Mouse (Mus musculus) limb, embryonic 14.5 days (tissue): Measurements from ENCODE around the gene Cdc42. TPM values are rescaled to one million over a fixed set of nuclear protein-coding genes. Genes with fewer than 3 reads are reported as not detected.

ENCODE experiments used
- ATAC-seq: fragments of 200-750 bp; cut with Nextera tagmentation; 2 replicates; pipeline ENCODE4 v1.8.0; 2017; ENCODE audit warnings: low read depth, moderate number of reproducible peaks, moderate TSS enrichment; ENCODE audit not compliant: low FRiP score
- DNase-seq: peaks from one replicate; pipeline ENCODE4 v3.0.0-alpha.2; 2015; ENCODE audit warnings: low spot score
- H3K27ac ChIP-seq: fragments of 300-500 bp; sonication (generic); replicated peaks from 2 replicates; pipeline ENCODE4 v1.5.1; 2014; ENCODE audit warnings: low read depth, mild to moderate bottlenecking, low read length, moderate library complexity, mixed read lengths
- H3K27me3 ChIP-seq: fragments of 300-500 bp; sonication (generic); 2 replicates; pipeline ENCODE4 v1.6.1; 2014; ENCODE audit warnings: low read length, mixed read lengths; ENCODE audit not compliant: control insufficient read depth, insufficient read depth
- H3K36me3 ChIP-seq: fragments of 300-500 bp; sonication (generic); 2 replicates; pipeline ENCODE4 v1.6.1; 2014; ENCODE audit warnings: mild to moderate bottlenecking, low read length, moderate library complexity, mixed read lengths; ENCODE audit not compliant: control insufficient read depth, insufficient read depth
- H3K4me1 ChIP-seq: fragments of 300-500 bp; sonication (generic); 2 replicates; pipeline ENCODE4 v1.6.1; 2014; ENCODE audit warnings: antibody characterized with exemption, low read length, mixed read lengths; ENCODE audit not compliant: control insufficient read depth, insufficient read depth
- H3K4me2 ChIP-seq: fragments of 300-500 bp; sonication (generic); replicated peaks from 2 replicates; pipeline ENCODE4 v1.6.1; 2014; ENCODE audit warnings: low read depth, mild to moderate bottlenecking, low read length, moderate library complexity; ENCODE audit not compliant: severe bottlenecking
- H3K4me3 ChIP-seq: fragments of 300-500 bp; sonication (generic); replicated peaks from 2 replicates; pipeline ENCODE4 v1.5.1; 2014; ENCODE audit warnings: low read length
- H3K9ac ChIP-seq: fragments of 300-500 bp; sonication (generic); 2 replicates; pipeline ENCODE4 v1.6.1; 2014; ENCODE audit warnings: mild to moderate bottlenecking, low read depth, low read length, moderate library complexity; ENCODE audit not compliant: severe bottlenecking
- H3K9me3 ChIP-seq: fragments of 300-500 bp; sonication (generic); 2 replicates; pipeline ENCODE4 v1.6.1; 2016; ENCODE audit warnings: low read length; ENCODE audit not compliant: control insufficient read depth
- POLR2A ChIP-seq: fragments of 200-500 bp; IDR thresholded peaks from 2 replicates; pipeline ENCODE4 v1.8.0; 2012; ENCODE audit warnings: inconsistent platforms, mild to moderate bottlenecking, moderate library complexity, borderline replicate concordance; ENCODE audit not compliant: insufficient read depth, insufficient read length; ENCODE audit errors: extremely low read depth
- WGBS: fragments of 180-500 bp; shearing (Covaris S2); extraction: QIAGEN DNeasy Blood & Tissue Kit; methylation state at CpG from one replicate; pipeline ENCODE4 v1.1.7; 2014; 5-methylcytosine and 5-hydroxymethylcytosine counted together
- polyA plus RNA-seq, 2 experiments: library from polyadenylated mRNA; depleted of rRNA in 1 of 2; stranded (reverse) in 1 of 2; unstranded in 1 of 2; fragments of >200 nt; fragmentation: Nextera tagmentation in 1 of 2; extraction: Ambion mirVana in 1 of 2; gene quantifications; 2 replicates each; pipeline versions ENCODE4 v1.2.1 to v1.2.3; 2012 to 2014

Gene Cdc42
- polyA plus RNA-seq, 2 experiments: 342 to 720 TPM

DNA sequence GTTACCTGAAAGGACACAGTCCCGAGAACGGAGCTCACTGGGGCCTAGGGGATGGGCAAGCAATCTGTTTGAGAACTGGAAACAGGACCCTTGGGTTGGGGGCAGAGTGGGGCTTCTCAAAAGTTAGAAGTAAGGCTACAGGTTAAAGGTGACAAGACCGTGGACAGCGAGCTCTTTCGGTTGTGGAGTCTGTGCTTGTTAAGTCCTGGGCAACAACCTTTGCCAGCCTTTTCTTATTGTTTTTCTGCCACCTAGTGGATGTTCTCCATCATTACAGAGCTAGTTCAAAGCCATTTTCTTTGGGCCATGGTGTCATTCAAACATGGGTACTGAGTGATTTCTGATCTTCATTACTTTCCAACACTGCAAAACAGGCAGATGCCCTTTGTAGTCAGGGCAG, 49.1 kb downstream of the Cdc42 start:
- no peak for TF ChIP-seq POLR2A
- 45% methylated on average over 5 of the region's 5 CpGs for WGBS
- ATAC-seq: no peak
- Histone ChIP-seq H3K4me2 (no peak overlapping the region), H3K27me3 (no peaks in the 10 kb centered on the region), H3K27ac (no peak overlapping the region), H3K4me1 (peaks cover 14% of the 10 kb centered on the region), H3K9ac (no peak overlapping the region), H3K9me3 (no peaks in the 10 kb centered on the region), H3K4me3 (no peak overlapping the region), H3K36me3 (peaks cover 11% of the 10 kb centered on the region; the same call in 1 of the 2 replicates)
- DNase-seq: peak; percentile 77

GRCm38 (mm10) chr4:137306991-137307706, 50.4 kb downstream of the Cdc42 start:
- no peak for TF ChIP-seq POLR2A
- Histone ChIP-seq H3K27ac (no peak overlapping the region), H3K4me2 (no peak overlapping the region), H3K36me3 (peaks cover 11% of the 10 kb centered on the region; the same call in 1 of the 2 replicates), H3K9me3 (no peaks in the 10 kb centered on the region), H3K27me3 (no peaks in the 10 kb centered on the region), H3K4me3 (no peak overlapping the region), H3K4me1 (peaks cover 16% of the 10 kb centered on the region), H3K9ac (no peak overlapping the region)
- ATAC-seq (no peak), DNase-seq (no peak)
- WGBS: 75% methylated on average over 19 of the region's 19 CpGs

GRCm38 (mm10) chr4:137306577-137306888, 51.0 kb downstream of the Cdc42 start:
- Histone ChIP-seq H3K9ac (no peak overlapping the region), H3K4me2 (no peak overlapping the region), H3K36me3 (peaks cover 11% of the 10 kb centered on the region; the same call in 1 of the 2 replicates), H3K27ac (no peak overlapping the region), H3K9me3 (no peaks in the 10 kb centered on the region), H3K4me1 (peaks cover 21% of the 10 kb centered on the region), H3K4me3 (no peak overlapping the region), H3K27me3 (no peaks in the 10 kb centered on the region)
- ATAC-seq: no peak
- no peak for TF ChIP-seq POLR2A
- DNase-seq: no peak
- WGBS: 44% methylated on average over 8 of the region's 8 CpGs

DNA sequence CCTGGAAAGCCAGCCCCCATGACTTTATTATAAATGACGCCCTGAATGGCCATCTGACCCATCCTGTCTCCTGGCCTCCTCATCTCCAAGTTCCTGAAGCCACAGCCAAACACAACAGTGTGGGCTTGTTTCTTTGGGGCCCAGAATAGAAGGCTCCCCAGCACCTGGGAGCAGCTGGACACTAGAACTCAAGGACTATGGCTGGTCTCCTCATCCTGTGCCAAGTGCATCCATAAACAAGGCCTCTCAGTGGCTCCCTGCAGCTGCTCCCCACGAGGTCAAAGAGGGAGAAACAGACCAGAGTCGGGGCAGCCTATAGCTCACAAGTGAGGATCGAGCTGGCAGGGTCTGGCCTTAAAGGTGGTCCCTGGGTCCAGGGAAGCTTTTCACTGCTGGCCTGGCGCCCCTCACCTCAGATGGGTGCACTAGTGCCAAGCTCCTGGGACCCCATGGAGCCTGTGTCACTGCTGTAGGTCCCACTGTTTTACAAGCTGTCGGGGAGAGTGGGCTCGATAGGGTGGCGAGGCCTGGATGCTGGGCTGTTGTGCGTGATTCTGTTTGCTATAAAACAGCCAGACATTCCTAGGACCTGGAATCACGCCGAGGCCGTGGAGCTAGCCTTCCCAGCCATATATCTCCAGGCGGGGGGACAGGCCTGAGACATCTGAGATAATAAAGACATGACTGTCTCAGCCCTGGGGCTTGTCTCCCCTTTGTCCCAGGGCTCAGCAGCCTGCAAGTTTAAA, 51.5 kb downstream of the Cdc42 start:
- no peak overlapping the region for H3K4me2 ChIP-seq
- WGBS: 24% methylated on average over 13 of the region's 13 CpGs
- H3K4me1 ChIP-seq: peaks cover 21% of the 10 kb centered on the region
- H3K27me3 ChIP-seq: no peaks in the 10 kb centered on the region
- H3K9ac ChIP-seq: no peak overlapping the region
- TF ChIP-seq POLR2A: no peak
- 0 out of 2 replicates have a peak overlapping the region, but pooled peaks have one; percentile 38 for H3K27ac ChIP-seq
- no peaks in the 10 kb centered on the region for H3K9me3 ChIP-seq
- H3K4me3 ChIP-seq: no peak overlapping the region
- DNase-seq: no peak
- ATAC-seq: peak; percentile 24; the same call in 1 of the 2 replicates
- peaks cover 8% of the 10 kb centered on the region; the same call in 1 of the 2 replicates for H3K36me3 ChIP-seq

DNA sequence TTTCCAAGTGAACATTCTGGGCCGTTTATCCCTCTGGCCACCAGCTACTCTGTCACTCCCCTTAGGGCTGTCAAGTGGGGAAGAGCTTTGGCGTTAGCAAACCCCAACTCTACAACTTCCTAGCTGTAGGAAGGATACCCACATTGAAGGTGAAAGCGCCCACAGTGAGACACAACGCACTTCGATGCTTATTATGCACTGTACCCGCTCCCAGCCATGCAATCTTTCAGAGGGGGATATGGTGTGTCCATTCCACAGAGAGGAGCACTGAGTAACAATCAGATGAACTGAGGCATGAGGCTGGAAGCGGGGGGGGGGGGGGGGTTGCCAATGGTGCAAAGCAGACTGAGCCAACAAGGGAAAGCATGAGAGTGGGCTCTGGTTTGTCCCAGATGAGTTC, 52.5 kb downstream of the Cdc42 start:
- H3K4me1 ChIP-seq: peaks cover 21% of the 10 kb centered on the region
- peaks cover 2% of the 10 kb centered on the region; the same call in 1 of the 2 replicates for H3K36me3 ChIP-seq
- TF ChIP-seq POLR2A: no peak
- 76% methylated on average over 7 of the region's 7 CpGs for WGBS
- no peaks in the 10 kb centered on the region for H3K27me3 ChIP-seq
- DNase-seq: no peak
- ATAC-seq: no peak
- no peak overlapping the region for H3K4me3 ChIP-seq
- no peaks in the 10 kb centered on the region for H3K9me3 ChIP-seq
- H3K9ac ChIP-seq: no peak overlapping the region
- no peak overlapping the region for H3K27ac ChIP-seq
- H3K4me2 ChIP-seq: no peak overlapping the region
